Mouse (Mus musculus): ENCODE data around the gene Hid1.

DNA sequence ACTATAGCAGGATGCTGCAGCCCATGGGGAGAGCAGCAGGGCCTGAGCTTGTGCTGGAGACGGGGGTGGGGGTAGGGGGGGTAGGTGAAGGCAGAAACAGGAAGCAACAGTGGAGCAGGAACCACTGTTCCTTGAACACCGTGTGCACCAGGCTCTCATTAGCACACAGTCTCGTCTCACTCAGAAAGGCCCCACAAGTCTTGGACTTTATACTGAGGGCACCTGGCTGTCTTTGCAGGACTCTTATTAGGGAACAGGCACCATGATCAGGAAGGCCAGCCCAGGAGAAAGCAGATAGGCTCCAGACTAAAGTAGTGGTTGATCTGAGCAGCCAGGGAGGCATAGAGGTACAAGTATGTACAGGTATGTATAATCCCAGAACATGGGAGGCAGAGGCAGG is 30.2 kb downstream of the Hid1 start:
- no peak for TF ChIP-seq POLR2A (IDR thresholded peaks at IDR 0.05; ENCODE audit: borderline replicate concordance, insufficient read depth, low read length)
- TF ChIP-seq CTCF (IDR thresholded peaks at IDR 0.05; ENCODE audit: borderline replicate concordance, insufficient read depth, low read depth, low read length): no peak
